Mouse (Mus musculus): ENCODE data around the gene Doc2b. TPM values are rescaled to one million over a fixed set of nuclear protein-coding genes. Genes with fewer than 3 reads are reported as not detected.

The Doc2b gene
- polyA plus RNA-seq, 1 experiment, result 0.24 TPM

GRCm38 (mm10) chr11:75750537-75750936 lies 45.3 kb downstream of the Doc2b start:
- 91% methylated on average over 1 of the region's 1 CpGs for WGBS
- H3K27me3 ChIP-seq (ENCODE audit: control insufficient read depth, insufficient read depth, low read length), result no peaks in the 10 kb centered on the region

GRCm38 (mm10) chr11:75744761-75745160 lies 51.1 kb downstream of the Doc2b start:
- H3K4me1 ChIP-seq (replicated peaks; ENCODE audit: control insufficient read depth, insufficient read depth, low read length), result peaks cover 2% of the 10 kb centered on the region; the same call in 1 of the 2 replicates
- H3K4me3 ChIP-seq (ENCODE audit: control insufficient read depth, insufficient read depth, low read length), result no peak overlapping the region
- peaks cover 13% of the 10 kb centered on the region for H3K36me3 ChIP-seq (ENCODE audit: control insufficient read depth, insufficient read depth, low read length)
- 93% methylated on average over 3 of the region's 3 CpGs for WGBS
- H3K27ac ChIP-seq (ENCODE audit: control insufficient read depth, insufficient read depth, low read length), result no peak overlapping the region
- TF ChIP-seq POLR2A (IDR thresholded peaks at IDR 0.05; ENCODE audit: control insufficient read depth, extremely low read depth, insufficient read depth, low read length, poor library complexity), result no peak
- TF ChIP-seq CTCF (IDR thresholded peaks at IDR 0.05; ENCODE audit: borderline replicate concordance, control insufficient read depth, extremely low read depth, insufficient read depth, low read length, poor library complexity), result no peak
- no peaks in the 10 kb centered on the region for H3K27me3 ChIP-seq (ENCODE audit: control insufficient read depth, insufficient read depth, low read length)
- no peak for DNase-seq

More at GRCm38 (mm10) chr11:75750537-75750936, 45.3 kb downstream of the Doc2b start:
- Histone ChIP-seq H3K4me3 (ENCODE audit: control insufficient read depth, insufficient read depth, low read length) (no peak overlapping the region), H3K36me3 (ENCODE audit: control insufficient read depth, insufficient read depth, low read length) (peaks cover 31% of the 10 kb centered on the region), H3K4me1 (replicated peaks; ENCODE audit: control insufficient read depth, insufficient read depth, low read length) (peaks cover 2% of the 10 kb centered on the region; the same call in 1 of the 2 replicates), H3K27ac (ENCODE audit: control insufficient read depth, insufficient read depth, low read length) (no peak overlapping the region)
- TF ChIP-seq CTCF (IDR thresholded peaks at IDR 0.05; ENCODE audit: borderline replicate concordance, control insufficient read depth, extremely low read depth, insufficient read depth, low read length, poor library complexity) (no peak), POLR2A (IDR thresholded peaks at IDR 0.05; ENCODE audit: control insufficient read depth, extremely low read depth, insufficient read depth, low read length, poor library complexity) (no peak)
- DNase-seq, result no peak

GRCm38 (mm10) chr11:75741615-75742014 lies 54.2 kb downstream of the Doc2b start:
- DNase-seq, result no peak
- Histone ChIP-seq H3K4me3 (ENCODE audit: control insufficient read depth, insufficient read depth, low read length) (no peak overlapping the region), H3K27ac (ENCODE audit: control insufficient read depth, insufficient read depth, low read length) (no peak overlapping the region), H3K27me3 (ENCODE audit: control insufficient read depth, insufficient read depth, low read length) (no peaks in the 10 kb centered on the region), H3K36me3 (ENCODE audit: control insufficient read depth, insufficient read depth, low read length) (peaks cover 19% of the 10 kb centered on the region), H3K4me1 (replicated peaks; ENCODE audit: control insufficient read depth, insufficient read depth, low read length) (peaks cover 3% of the 10 kb centered on the region)
- TF ChIP-seq POLR2A (IDR thresholded peaks at IDR 0.05; ENCODE audit: control insufficient read depth, extremely low read depth, insufficient read depth, low read length, poor library complexity) (no peak), CTCF (IDR thresholded peaks at IDR 0.05; ENCODE audit: borderline replicate concordance, control insufficient read depth, extremely low read depth, insufficient read depth, low read length, poor library complexity) (no peak)
- WGBS, result 58% methylated on average over 3 of the region's 3 CpGs

- TF ChIP-seq CTCF (IDR thresholded peaks at IDR 0.05; ENCODE audit: borderline replicate concordance, control insufficient read depth, extremely low read depth, insufficient read depth, low read length, poor library complexity), result no peak
- no peak overlapping the region for H3K4me3 ChIP-seq (ENCODE audit: control insufficient read depth, insufficient read depth, low read length)
- 75% methylated on average over 3 of the region's 3 CpGs for WGBS
- no peak overlapping the region for H3K27ac ChIP-seq (ENCODE audit: control insufficient read depth, insufficient read depth, low read length)
- H3K4me1 ChIP-seq (replicated peaks; ENCODE audit: control insufficient read depth, insufficient read depth, low read length), result peaks cover 3% of the 10 kb centered on the region
- peaks cover 19% of the 10 kb centered on the region for H3K36me3 ChIP-seq (ENCODE audit: control insufficient read depth, insufficient read depth, low read length)
- no peaks in the 10 kb centered on the region for H3K27me3 ChIP-seq (ENCODE audit: control insufficient read depth, insufficient read depth, low read length)
- DNase-seq, result no peak
These were observed 55.6 kb downstream of the Doc2b start for GRCm38 (mm10) chr11:75740204-75740603.

GRCm38 (mm10) chr11:75738477-75738821 lies 57.4 kb downstream of the Doc2b start:
- WGBS, result 90% methylated on average over 7 of the region's 7 CpGs
- Histone ChIP-seq H3K27me3 (ENCODE audit: control insufficient read depth, insufficient read depth, low read length) (no peaks in the 10 kb centered on the region), H3K27ac (ENCODE audit: control insufficient read depth, insufficient read depth, low read length) (no peak overlapping the region), H3K4me1 (replicated peaks; ENCODE audit: control insufficient read depth, insufficient read depth, low read length) (peaks cover 5% of the 10 kb centered on the region), H3K36me3 (ENCODE audit: control insufficient read depth, insufficient read depth, low read length) (peaks cover 19% of the 10 kb centered on the region), H3K4me3 (ENCODE audit: control insufficient read depth, insufficient read depth, low read length) (no peak overlapping the region)
- no peak for TF ChIP-seq CTCF (IDR thresholded peaks at IDR 0.05; ENCODE audit: borderline replicate concordance, control insufficient read depth, extremely low read depth, insufficient read depth, low read length, poor library complexity)
- TF ChIP-seq POLR2A (IDR thresholded peaks at IDR 0.05; ENCODE audit: control insufficient read depth, extremely low read depth, insufficient read depth, low read length, poor library complexity), result no peak
- DNase-seq, result no peak

GRCm38 (mm10) chr11:75737806-75738476 lies 57.9 kb downstream of the Doc2b start:
- Histone ChIP-seq H3K36me3 (ENCODE audit: control insufficient read depth, insufficient read depth, low read length) (peaks cover 19% of the 10 kb centered on the region), H3K4me3 (ENCODE audit: control insufficient read depth, insufficient read depth, low read length) (no peak overlapping the region), H3K27ac (ENCODE audit: control insufficient read depth, insufficient read depth, low read length) (no peak overlapping the region), H3K27me3 (ENCODE audit: control insufficient read depth, insufficient read depth, low read length) (no peaks in the 10 kb centered on the region), H3K4me1 (replicated peaks; ENCODE audit: control insufficient read depth, insufficient read depth, low read length) (peaks cover 5% of the 10 kb centered on the region)
- TF ChIP-seq POLR2A (IDR thresholded peaks at IDR 0.05; ENCODE audit: control insufficient read depth, extremely low read depth, insufficient read depth, low read length, poor library complexity) (no peak), CTCF (IDR thresholded peaks at IDR 0.05; ENCODE audit: borderline replicate concordance, control insufficient read depth, extremely low read depth, insufficient read depth, low read length, poor library complexity) (no peak)
- DNase-seq, result no peak
- 38% methylated on average over 2 of the region's 2 CpGs for WGBS

- H3K36me3 ChIP-seq (ENCODE audit: control insufficient read depth, insufficient read depth, low read length), result peaks cover 15% of the 10 kb centered on the region
- H3K4me3 ChIP-seq (ENCODE audit: control insufficient read depth, insufficient read depth, low read length), result no peak overlapping the region
- no peaks in the 10 kb centered on the region for H3K27me3 ChIP-seq (ENCODE audit: control insufficient read depth, insufficient read depth, low read length)
- peaks cover 5% of the 10 kb centered on the region for H3K4me1 ChIP-seq (replicated peaks; ENCODE audit: control insufficient read depth, insufficient read depth, low read length)
- no peak for DNase-seq
- WGBS, result 53% methylated on average over 3 of the region's 3 CpGs
- TF ChIP-seq CTCF (IDR thresholded peaks at IDR 0.05; ENCODE audit: borderline replicate concordance, control insufficient read depth, extremely low read depth, insufficient read depth, low read length, poor library complexity), result no peak
- H3K27ac ChIP-seq (ENCODE audit: control insufficient read depth, insufficient read depth, low read length), result no peak overlapping the region
These were observed 58.9 kb downstream of the Doc2b start for GRCm38 (mm10) chr11:75736978-75737377.

Data from thymus, adult 2 months (tissue).